Mouse (Mus musculus) mouse embryonic stem cell (cell line): ENCODE measurements around the gene Nkain1.

Experiments
- in situ Hi-C, 2 experiments: fragments of 300-500 bp; cut with MboI; formaldehyde crosslinking; loops; 1 replicate in 1 of 2; 3 replicates in 1 of 2; pipeline ENCODE4 v1.14.3; 2019 to 2020; ENCODE audit warnings: low sequenced_read_pairs in 2 of 2, low pct_unique_long_range_greater_than_20kb in 1 of 2, mixed read lengths in 1 of 2; ENCODE audit not compliant: unreplicated experiment in 1 of 2

The Nkain1 gene

DNA sequence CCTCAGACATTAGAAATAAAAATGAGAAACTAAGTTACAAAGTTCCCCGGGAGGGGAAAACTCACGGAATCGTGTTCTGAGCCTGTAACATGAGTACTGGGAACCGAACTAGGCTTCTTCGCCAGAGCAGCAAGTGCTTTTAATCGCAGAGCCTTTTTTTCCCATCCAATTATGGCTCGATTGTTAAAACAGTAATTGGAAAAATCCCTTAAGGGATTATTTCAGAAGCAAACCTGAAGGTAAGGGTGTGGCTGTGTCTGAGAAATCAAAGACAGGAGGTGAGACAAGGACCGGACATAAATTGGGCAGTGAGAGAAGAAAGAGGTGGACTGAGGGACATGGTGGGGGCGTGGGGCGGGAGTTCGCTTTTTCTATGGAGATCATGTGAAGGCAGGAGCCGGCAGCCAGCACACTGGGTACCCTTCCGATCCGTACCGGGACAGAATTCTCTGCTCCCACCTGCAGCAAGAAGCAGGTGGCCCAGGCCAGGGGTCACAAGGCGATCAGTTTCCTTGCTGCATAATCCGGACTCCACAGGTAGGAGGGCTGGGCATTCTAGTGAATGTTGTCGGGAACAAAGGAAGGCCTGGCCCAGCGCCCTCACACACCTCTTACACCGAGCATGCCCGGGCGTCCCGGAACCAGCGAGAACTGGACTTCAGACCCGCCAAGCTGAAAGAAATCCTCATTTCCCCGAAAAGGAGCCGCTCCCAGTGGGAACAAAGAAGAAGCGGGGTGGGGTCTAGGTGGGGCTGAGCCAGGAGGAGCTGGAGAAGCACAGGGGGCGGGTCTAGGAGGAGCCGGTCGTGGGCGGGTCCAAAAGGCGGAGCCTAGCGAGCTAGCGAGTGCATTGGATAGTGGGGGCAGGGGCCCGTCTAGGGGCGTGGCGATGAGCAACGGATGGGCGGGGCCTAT lies 54.1 kb downstream of the Nkain1 start:
- in situ Hi-C loops: no loop called here

DNA sequence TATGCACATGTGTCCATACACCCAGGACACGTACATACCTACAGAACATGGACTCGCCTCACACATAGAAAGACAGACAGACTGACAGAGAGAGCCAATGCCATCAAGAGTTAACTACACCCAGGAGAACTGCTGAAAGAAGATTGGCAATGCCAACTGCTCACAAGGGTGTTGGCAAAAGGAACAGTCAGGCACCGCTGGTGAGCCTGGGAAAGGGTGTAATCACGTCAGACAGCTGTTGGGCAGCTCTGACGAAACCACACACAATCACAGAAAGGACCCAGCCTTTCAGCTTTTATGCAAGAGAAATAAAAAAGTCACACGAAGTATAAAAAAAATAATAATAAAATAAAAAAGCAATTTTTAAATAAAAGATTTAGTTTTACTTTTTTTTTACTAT lies 57.5 kb downstream of the Nkain1 start:
- in situ Hi-C loops: no loop called here
